Mouse (Mus musculus) spleen, embryonic (tissue): Measurements from ENCODE around the gene Tmem120b.

Experiments
- CTCF ChIA-PET: fragments of 350-600 bp; sonication (Branson Sonifier 250); formaldehyde crosslinking; loops from one replicate; lab custom pipeline; 2022; lab: Charles Lee

Gene Tmem120b

GRCm38 (mm10) chr5:123137044-123137909 lies 69.1 kb downstream of the Tmem120b start:
- CTCF ChIA-PET = interaction anchor here (0.7 to 1.6 kb wide), 2 partner anchors 8 to 83 kb away, joined by 6 to 10 read pairs; no protein-coding TSS in a partner anchor

GRCm38 (mm10) chr5:123137910-123138229 lies 69.7 kb downstream of the Tmem120b start:
- CTCF ChIA-PET = interaction anchor here (0.6 to 0.7 kb wide), 2 partner anchors 12 to 84 kb away, joined by 4 to 6 read pairs; no protein-coding TSS in a partner anchor

GRCm38 (mm10) chr5:123138230-123138911 lies 70.2 kb downstream of the Tmem120b start:
- CTCF ChIA-PET = interaction anchor here (0.6 to 3.1 kb wide), 4 partner anchors 10 to 84 kb away, joined by 4 to 24 read pairs (median 6); no protein-coding TSS in a partner anchor

- CTCF ChIA-PET = interaction anchor here (0.6 to 3.1 kb wide), 5 partner anchors 9 to 16 kb away, joined by 3 to 24 read pairs (median 5); no protein-coding TSS in a partner anchor
Observed at GRCm38 (mm10) chr5:123138953-123139721, 70.9 kb downstream of the Tmem120b start.

- CTCF ChIA-PET = interaction anchor here (0.5 to 3.1 kb wide), 5 partner anchors 8 to 45 kb away, joined by 3 to 24 read pairs (median 7); no protein-coding TSS in a partner anchor
Observed at GRCm38 (mm10) chr5:123139722-123140627, 71.8 kb downstream of the Tmem120b start.

- CTCF ChIA-PET = interaction anchor here (1.0 to 3.1 kb wide), 2 partner anchors 10 to 12 kb away, joined by 3 to 24 read pairs; no protein-coding TSS in a partner anchor
Observed at GRCm38 (mm10) chr5:123140694-123141554, 72.7 kb downstream of the Tmem120b start.

- CTCF ChIA-PET = interaction anchor here (1.0 to 3.1 kb wide), 2 partner anchors 9 to 13 kb away, joined by 3 to 24 read pairs; no protein-coding TSS in a partner anchor
Observed at GRCm38 (mm10) chr5:123141555-123142160, 73.4 kb downstream of the Tmem120b start.

GRCm38 (mm10) chr5:123142161-123143157 lies 74.2 kb downstream of the Tmem120b start, which contains the start of gene Setd1b:
Setd1b (plus strand) TSS chr5:123142193.
- CTCF ChIA-PET = interaction anchor here (0.6 to 1.0 kb wide), 3 partner anchors 14 to 75 kb away, joined by 3 to 4 read pairs (median 3); no protein-coding TSS in a partner anchor

- CTCF ChIA-PET = interaction anchor here (0.6 to 1.3 kb wide), 6 partner anchors 10 to 76 kb away, joined by 3 to 18 read pairs (median 4); no protein-coding TSS in a partner anchor
Observed at GRCm38 (mm10) chr5:123143251-123143970, 75.2 kb downstream of the Tmem120b start.

- CTCF ChIA-PET = interaction anchor here (1.1 to 2.2 kb wide), 3 partner anchors 8 to 11 kb away, joined by 3 to 18 read pairs (median 10); no protein-coding TSS in a partner anchor
Observed at GRCm38 (mm10) chr5:123143971-123144745, 75.9 kb downstream of the Tmem120b start.

GRCm38 (mm10) chr5:123144746-123145590 lies 76.8 kb downstream of the Tmem120b start:
- CTCF ChIA-PET = interaction anchor here (1.2 to 2.2 kb wide), 3 partner anchors 8 to 13 kb away, joined by 5 to 18 read pairs (median 10); no protein-coding TSS in a partner anchor

- CTCF ChIA-PET = interaction anchor here (1.2 to 2.2 kb wide), 3 partner anchors 10 to 12 kb away, joined by 5 to 10 read pairs (median 8); no protein-coding TSS in a partner anchor
Observed at GRCm38 (mm10) chr5:123146357-123146756, 78.1 kb downstream of the Tmem120b start.

GRCm38 (mm10) chr5:123147569-123147968 lies 79.4 kb downstream of the Tmem120b start:
- CTCF ChIA-PET = interaction anchor here (1.4 to 1.8 kb wide), 2 partner anchors 8 to 14 kb away, joined by 4 to 8 read pairs; no protein-coding TSS in a partner anchor

GRCm38 (mm10) chr5:123148073-123148722 lies 80.0 kb downstream of the Tmem120b start:
- CTCF ChIA-PET = interaction anchor here (1.4 kb wide), 1 partner anchor 9 kb away, joined by 4 read pairs; no protein-coding TSS in a partner anchor
